Mouse (Mus musculus) limb, embryonic 14.5 days (tissue): ENCODE data around the gene Keap1. TPM values are rescaled to one million over a fixed set of nuclear protein-coding genes. Genes with fewer than 3 reads are reported as not detected.

Source experiments
- ATAC-seq: fragments of 200-750 bp; cut with Nextera tagmentation; 2 replicates; pipeline ENCODE4 v1.8.0; 2017; ENCODE audit warnings: low read depth, moderate number of reproducible peaks, moderate TSS enrichment; ENCODE audit not compliant: low FRiP score
- DNase-seq: peaks from one replicate; pipeline ENCODE4 v3.0.0-alpha.2; 2015; ENCODE audit warnings: low spot score
- H3K27ac ChIP-seq: fragments of 300-500 bp; sonication (generic); replicated peaks from 2 replicates; pipeline ENCODE4 v1.5.1; 2014; ENCODE audit warnings: low read depth, mild to moderate bottlenecking, low read length, moderate library complexity, mixed read lengths
- H3K27me3 ChIP-seq: fragments of 300-500 bp; sonication (generic); 2 replicates; pipeline ENCODE4 v1.6.1; 2014; ENCODE audit warnings: low read length, mixed read lengths; ENCODE audit not compliant: control insufficient read depth, insufficient read depth
- H3K36me3 ChIP-seq: fragments of 300-500 bp; sonication (generic); 2 replicates; pipeline ENCODE4 v1.6.1; 2014; ENCODE audit warnings: mild to moderate bottlenecking, low read length, moderate library complexity, mixed read lengths; ENCODE audit not compliant: control insufficient read depth, insufficient read depth
- H3K4me1 ChIP-seq: fragments of 300-500 bp; sonication (generic); 2 replicates; pipeline ENCODE4 v1.6.1; 2014; ENCODE audit warnings: antibody characterized with exemption, low read length, mixed read lengths; ENCODE audit not compliant: control insufficient read depth, insufficient read depth
- H3K4me2 ChIP-seq: fragments of 300-500 bp; sonication (generic); replicated peaks from 2 replicates; pipeline ENCODE4 v1.6.1; 2014; ENCODE audit warnings: low read depth, mild to moderate bottlenecking, low read length, moderate library complexity; ENCODE audit not compliant: severe bottlenecking
- H3K4me3 ChIP-seq: fragments of 300-500 bp; sonication (generic); replicated peaks from 2 replicates; pipeline ENCODE4 v1.5.1; 2014; ENCODE audit warnings: low read length
- H3K9ac ChIP-seq: fragments of 300-500 bp; sonication (generic); 2 replicates; pipeline ENCODE4 v1.6.1; 2014; ENCODE audit warnings: mild to moderate bottlenecking, low read depth, low read length, moderate library complexity; ENCODE audit not compliant: severe bottlenecking
- H3K9me3 ChIP-seq: fragments of 300-500 bp; sonication (generic); 2 replicates; pipeline ENCODE4 v1.6.1; 2016; ENCODE audit warnings: low read length; ENCODE audit not compliant: control insufficient read depth
- POLR2A ChIP-seq: fragments of 200-500 bp; IDR thresholded peaks from 2 replicates; pipeline ENCODE4 v1.8.0; 2012; ENCODE audit warnings: inconsistent platforms, mild to moderate bottlenecking, moderate library complexity, borderline replicate concordance; ENCODE audit not compliant: insufficient read depth, insufficient read length; ENCODE audit errors: extremely low read depth
- WGBS: fragments of 180-500 bp; shearing (Covaris S2); extraction: QIAGEN DNeasy Blood & Tissue Kit; methylation state at CpG from one replicate; pipeline ENCODE4 v1.1.7; 2014; 5-methylcytosine and 5-hydroxymethylcytosine counted together
- polyA plus RNA-seq, 2 experiments: library from polyadenylated mRNA; depleted of rRNA in 1 of 2; stranded (reverse) in 1 of 2; unstranded in 1 of 2; fragments of >200 nt; fragmentation: Nextera tagmentation in 1 of 2; extraction: Ambion mirVana in 1 of 2; gene quantifications; 2 replicates each; pipeline versions ENCODE4 v1.2.1 to v1.2.3; 2012 to 2014

Gene Keap1
- polyA plus RNA-seq, 2 experiments, result 50.4 to 52.8 TPM

DNA sequence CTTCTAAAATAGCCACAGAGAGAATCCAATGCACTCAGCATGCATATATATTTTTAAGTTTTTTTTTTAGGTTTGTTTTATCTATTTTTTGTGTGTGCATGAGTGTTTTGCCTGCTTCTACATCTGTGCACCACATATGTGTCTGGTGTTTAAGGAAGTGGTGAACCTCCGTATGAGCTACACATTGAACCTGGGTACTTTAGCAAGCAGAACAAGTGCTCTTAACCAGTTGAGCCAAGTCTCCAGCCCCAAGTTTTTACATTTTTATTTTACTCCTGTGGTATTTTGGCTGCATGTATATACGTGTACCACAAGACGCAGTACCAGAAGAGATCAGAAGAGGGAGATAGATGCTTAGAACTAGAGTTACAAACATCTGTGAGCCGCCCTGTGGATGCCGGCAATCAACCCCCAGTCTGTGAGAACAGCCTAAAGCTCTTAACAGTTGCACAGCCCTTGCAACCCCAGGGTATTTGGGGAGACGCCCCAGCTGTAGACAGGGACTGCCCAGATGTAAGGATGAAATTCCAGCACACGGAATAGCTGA, 17.7 kb downstream of the Keap1 start:
- Histone ChIP-seq H3K4me1 (peaks cover 3% of the 10 kb centered on the region; the same call in 1 of the 2 replicates), H3K4me2 (no peak overlapping the region), H3K4me3 (no peak overlapping the region), H3K27ac (no peak overlapping the region), H3K36me3 (no peaks in the 10 kb centered on the region), H3K9ac (no peak overlapping the region), H3K27me3 (no peaks in the 10 kb centered on the region), H3K9me3 (no peaks in the 10 kb centered on the region)
- WGBS, result 17% methylated on average over 7 of the region's 7 CpGs
- no peak for TF ChIP-seq POLR2A
- ATAC-seq (peak; percentile 36; the same call in 1 of the 2 replicates), DNase-seq (peak; percentile 82)

DNA sequence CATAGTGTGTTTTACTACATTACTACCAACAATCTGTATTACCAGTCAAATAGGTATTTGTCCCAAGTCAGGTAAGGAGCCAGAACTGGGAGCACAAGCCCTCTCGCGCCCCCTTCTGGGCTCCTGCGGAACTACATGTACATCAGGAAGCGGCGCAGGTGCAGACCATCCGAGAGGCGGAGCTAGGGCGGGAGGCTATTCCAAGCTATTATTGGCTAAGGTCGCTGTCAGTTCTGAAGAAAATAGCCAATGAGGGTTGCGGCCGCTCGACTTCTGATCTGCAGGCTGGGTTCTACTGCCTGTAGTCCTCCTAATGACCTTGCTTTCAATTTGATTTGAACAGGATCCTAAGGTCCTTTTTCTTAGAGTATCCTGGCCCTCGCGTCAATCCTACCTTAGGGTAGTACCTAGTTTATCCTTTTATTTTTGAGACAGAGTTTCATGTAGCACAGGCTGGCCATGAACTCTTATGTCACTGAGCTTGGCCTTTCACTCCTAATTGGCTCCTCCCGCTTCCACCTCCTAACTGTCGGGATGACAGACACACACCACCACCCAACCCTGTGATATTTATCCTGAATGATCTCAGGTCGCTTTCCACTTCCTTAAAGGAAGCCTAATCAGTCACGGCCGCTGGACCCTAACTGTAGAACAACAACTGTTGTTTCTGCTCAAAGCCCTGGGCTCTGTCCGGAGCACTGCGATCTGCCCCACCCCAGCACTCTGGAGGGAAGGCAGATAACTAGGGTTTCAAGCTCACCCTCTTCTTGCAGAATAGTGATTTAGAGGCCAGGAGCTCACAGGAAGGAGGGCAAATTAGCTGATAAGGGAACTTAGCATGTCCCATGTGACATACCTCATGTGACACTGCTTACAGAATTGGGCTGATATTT, 18.4 kb downstream of the Keap1 start:
- H3K9ac ChIP-seq, result no peak overlapping the region

DNA sequence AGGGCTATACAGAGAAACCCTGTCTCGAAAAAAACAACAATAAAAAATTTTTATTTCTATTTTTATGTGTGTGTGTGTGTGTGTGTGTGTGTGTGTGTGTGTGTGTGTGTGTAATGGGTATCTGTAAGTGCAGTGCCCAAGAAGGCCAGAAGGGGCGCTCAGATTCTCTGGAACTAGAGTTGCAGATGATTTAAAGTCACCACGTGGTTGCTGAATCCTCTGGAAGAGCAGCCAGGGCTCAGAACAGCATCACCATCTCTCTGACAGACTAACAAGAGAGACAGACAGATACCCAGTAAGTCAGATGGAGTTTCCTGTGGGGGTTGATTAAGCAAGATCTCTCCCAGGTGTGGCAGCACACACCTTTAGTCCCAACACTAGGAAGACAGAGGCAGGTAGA, 19.3 kb downstream of the Keap1 start:
- DNase-seq (no peak), ATAC-seq (no peak)
- WGBS, result 52% methylated on average over 3 of the region's 3 CpGs
- Histone ChIP-seq H3K4me3 (no peak overlapping the region), H3K27ac (no peak overlapping the region), H3K4me1 (peaks cover 3% of the 10 kb centered on the region; the same call in 1 of the 2 replicates), H3K4me2 (no peak overlapping the region), H3K27me3 (no peaks in the 10 kb centered on the region), H3K36me3 (no peaks in the 10 kb centered on the region), H3K9me3 (no peaks in the 10 kb centered on the region), H3K9ac (no peak overlapping the region)
- TF ChIP-seq POLR2A, result no peak

More for the DNA sequence above, 18.4 kb downstream of the Keap1 start:
- H3K4me1 ChIP-seq, result peaks cover 3% of the 10 kb centered on the region; the same call in 1 of the 2 replicates
- ATAC-seq, result peak; percentile 78
- H3K27me3 ChIP-seq, result no peaks in the 10 kb centered on the region
- no peaks in the 10 kb centered on the region for H3K9me3 ChIP-seq
- 0 out of 2 replicates have a peak overlapping the region, but pooled peaks have one; percentile 15 for H3K4me3 ChIP-seq
- peak; percentile 89 for DNase-seq
- 16% methylated on average over 21 of the region's 21 CpGs for WGBS
- H3K4me2 ChIP-seq, result peak overlapping the region; percentile 36
- no peak overlapping the region for H3K27ac ChIP-seq
- no peak for TF ChIP-seq POLR2A
- no peaks in the 10 kb centered on the region for H3K36me3 ChIP-seq

DNA sequence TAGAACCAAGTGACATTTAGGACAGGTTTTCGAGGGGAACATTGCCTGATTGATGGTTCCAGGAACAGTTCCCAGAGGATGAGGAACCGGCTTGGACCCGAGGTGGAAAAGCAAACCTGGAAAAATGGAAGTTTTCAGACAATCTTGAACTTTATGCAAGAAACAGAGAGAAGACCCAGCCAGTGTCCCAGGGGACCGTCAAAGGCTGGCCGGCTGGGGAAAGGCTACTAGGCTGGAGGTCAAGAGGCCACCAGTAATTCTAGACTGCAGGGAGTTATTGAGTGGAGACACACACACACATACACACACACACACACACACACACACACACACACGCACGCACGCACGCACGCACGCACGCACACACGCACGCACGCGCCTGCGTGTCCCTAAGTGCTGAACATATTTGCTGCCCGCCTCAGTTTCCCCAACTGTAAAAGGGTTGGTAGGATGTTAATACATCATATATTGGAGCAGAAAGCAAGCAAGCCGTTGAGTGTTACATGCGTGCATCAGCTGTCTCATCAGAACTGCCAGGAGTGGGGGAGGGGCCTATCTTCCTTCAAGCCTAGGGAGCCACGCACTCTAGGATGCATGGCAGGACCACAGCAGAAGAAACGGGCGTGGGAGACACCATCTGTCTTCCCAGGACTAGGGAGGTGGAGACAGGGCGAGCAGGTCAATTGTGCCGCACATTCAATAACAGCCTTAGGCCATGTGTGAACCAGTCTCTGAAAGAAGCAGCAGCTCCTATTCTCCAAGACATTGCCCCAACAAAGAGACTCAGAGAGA, 22.9 kb downstream of the Keap1 start:
- 68% methylated on average over 24 of the region's 25 CpGs for WGBS
- H3K4me2 ChIP-seq, result no peak overlapping the region
- TF ChIP-seq POLR2A, result no peak
- no peaks in the 10 kb centered on the region for H3K27me3 ChIP-seq
- no peak overlapping the region for H3K27ac ChIP-seq
- no peak overlapping the region for H3K4me3 ChIP-seq
- no peak for ATAC-seq
- peaks cover 3% of the 10 kb centered on the region; the same call in 1 of the 2 replicates for H3K4me1 ChIP-seq
- no peaks in the 10 kb centered on the region for H3K36me3 ChIP-seq
- no peak overlapping the region for H3K9ac ChIP-seq
- DNase-seq, result no peak
- H3K9me3 ChIP-seq, result no peaks in the 10 kb centered on the region

DNA sequence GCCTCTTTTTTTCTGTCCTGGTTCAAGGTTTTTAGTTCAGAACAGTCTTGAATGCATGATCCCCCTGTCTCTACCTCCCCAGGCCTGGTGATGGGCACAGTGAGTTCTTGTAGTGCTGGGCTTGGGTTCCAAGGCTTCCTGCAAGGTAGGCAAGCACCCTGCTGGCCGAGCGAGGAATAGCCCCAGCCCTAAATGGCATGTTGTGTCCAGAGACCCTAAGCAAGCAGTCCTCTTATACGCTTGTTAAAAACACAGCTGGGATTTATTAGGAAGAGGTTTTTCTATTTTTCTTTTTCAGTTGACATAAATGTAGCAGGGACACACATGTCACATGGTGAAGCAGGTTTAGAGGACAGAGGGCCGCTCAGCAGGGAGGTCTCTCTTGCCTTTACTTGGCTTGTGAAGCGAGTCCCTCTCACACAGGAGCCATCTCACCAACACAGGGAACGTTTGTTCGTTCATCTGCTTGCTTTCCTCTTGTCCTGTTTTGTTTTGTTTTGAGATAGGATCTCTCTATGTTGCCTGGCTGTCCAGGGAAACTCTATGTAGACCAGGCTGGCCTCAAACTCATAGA, 25.5 kb downstream of the Keap1 start:
- 27% methylated on average over 7 of the region's 7 CpGs for WGBS
- DNase-seq (no peak), ATAC-seq (no peak)
- Histone ChIP-seq H3K27ac (no peak overlapping the region), H3K4me2 (no peak overlapping the region), H3K4me1 (no peaks in the 10 kb centered on the region), H3K27me3 (no peaks in the 10 kb centered on the region), H3K36me3 (no peaks in the 10 kb centered on the region), H3K4me3 (no peak overlapping the region), H3K9ac (no peak overlapping the region), H3K9me3 (no peaks in the 10 kb centered on the region)
- TF ChIP-seq POLR2A, result no peak
